Mouse (Mus musculus) layer of hippocampus, adult 2 months (tissue): ENCODE data around the gene Lhx3. TPM values are rescaled to one million over a fixed set of nuclear protein-coding genes. Genes with fewer than 3 reads are reported as not detected.

Experiments used
- DNase-seq, 2 experiments: peaks; one replicate each; pipeline ENCODE4 v3.0.0; 2022; ENCODE audit warnings: low spot score in 2 of 2
- H3K27ac ChIP-seq: fragments of 200-600 bp; 2 replicates; pipeline ENCODE4 v1.8.1; 2022
- H3K4me3 ChIP-seq: fragments of 200-600 bp; 2 replicates; pipeline ENCODE4 v1.8.1; 2022; ENCODE audit warnings: mild to moderate bottlenecking
- CTCF ChIP-seq: fragments of 200-600 bp; conservative IDR thresholded peaks from 2 replicates; pipeline ENCODE4 v1.8.1; 2022; ENCODE audit warnings: antibody characterized with exemption, mild to moderate bottlenecking, moderate library complexity
- long read RNA-seq, 2 experiments: library from polyadenylated mRNA; stranded (forward); transcript quantifications; one replicate each; pipeline ENCODE4 v2.0.0; 2021; ENCODE audit warnings: borderline mapping rate in 2 of 2
- total RNA-seq, 2 experiments: library from RNA; stranded (reverse); gene quantifications; 2 replicates each; pipeline ENCODE4 v1.2.3; 2021

The Lhx3 gene
- not detected for total RNA-seq
- long read RNA-seq, experiment 1 = 0 reads
- long read RNA-seq, experiment 2, partial matches to known transcripts = 1 of 1 reads
- long read RNA-seq, experiment 2, other reads (novel, unspliced or antisense) = 0 of 1 reads

DNA sequence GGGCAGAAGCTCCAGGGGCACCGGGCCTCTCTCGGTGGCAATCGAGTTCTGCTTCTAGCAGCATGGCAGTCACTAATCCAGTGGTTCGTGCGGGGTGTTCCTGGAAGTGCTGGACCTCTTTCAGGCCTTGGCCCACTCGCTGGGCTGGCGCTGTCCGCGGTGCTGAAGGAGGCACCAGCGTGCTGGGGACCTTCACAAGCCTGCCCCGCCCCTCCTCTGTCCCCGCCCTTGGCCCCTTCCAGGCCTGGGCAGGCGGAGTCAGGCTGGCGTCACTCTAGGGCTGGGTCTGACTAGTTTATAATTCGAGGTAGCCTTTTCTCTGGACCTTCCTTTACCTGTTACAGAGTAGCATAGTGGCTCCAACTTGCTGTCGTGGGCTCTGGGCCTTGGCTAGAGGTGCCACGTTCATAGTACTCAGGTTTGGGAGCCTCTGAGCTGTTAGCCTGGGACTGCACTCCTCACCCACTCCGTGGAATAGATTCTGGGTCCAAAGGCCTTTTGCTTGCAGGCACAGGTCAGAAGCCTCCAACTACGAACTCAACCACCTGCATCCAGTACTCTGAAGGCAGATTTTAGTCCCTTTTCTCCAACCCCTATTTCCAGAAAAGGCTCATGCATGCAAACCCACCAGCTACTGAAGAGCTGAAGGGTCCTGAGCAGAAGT is at the start of gene Lhx3:
Gene Lhx3, minus strand, starts transcription at position 164 of the 664 bp plus-strand sequence.
- H3K27ac ChIP-seq = no peak within 1 kb of the TSS
- TF ChIP-seq CTCF = no peak
- H3K4me3 ChIP-seq = no peak within 1 kb of the TSS
- DNase-seq = peak; percentile 32 to 48

- no peak for DNase-seq
- no peak overlapping the region for H3K4me3 ChIP-seq
- H3K27ac ChIP-seq = no peak overlapping the region
- no peak for TF ChIP-seq CTCF
These were observed 49.4 kb upstream of the Lhx3 start for GRCm38 (mm10) chr2:26257315-26258096.

- Histone ChIP-seq H3K4me3 (no peak overlapping the region), H3K27ac (no peak overlapping the region)
- no peak for DNase-seq
- no peak for TF ChIP-seq CTCF
These were observed 46.7 kb upstream of the Lhx3 start for GRCm38 (mm10) chr2:26254816-26255215.

DNA sequence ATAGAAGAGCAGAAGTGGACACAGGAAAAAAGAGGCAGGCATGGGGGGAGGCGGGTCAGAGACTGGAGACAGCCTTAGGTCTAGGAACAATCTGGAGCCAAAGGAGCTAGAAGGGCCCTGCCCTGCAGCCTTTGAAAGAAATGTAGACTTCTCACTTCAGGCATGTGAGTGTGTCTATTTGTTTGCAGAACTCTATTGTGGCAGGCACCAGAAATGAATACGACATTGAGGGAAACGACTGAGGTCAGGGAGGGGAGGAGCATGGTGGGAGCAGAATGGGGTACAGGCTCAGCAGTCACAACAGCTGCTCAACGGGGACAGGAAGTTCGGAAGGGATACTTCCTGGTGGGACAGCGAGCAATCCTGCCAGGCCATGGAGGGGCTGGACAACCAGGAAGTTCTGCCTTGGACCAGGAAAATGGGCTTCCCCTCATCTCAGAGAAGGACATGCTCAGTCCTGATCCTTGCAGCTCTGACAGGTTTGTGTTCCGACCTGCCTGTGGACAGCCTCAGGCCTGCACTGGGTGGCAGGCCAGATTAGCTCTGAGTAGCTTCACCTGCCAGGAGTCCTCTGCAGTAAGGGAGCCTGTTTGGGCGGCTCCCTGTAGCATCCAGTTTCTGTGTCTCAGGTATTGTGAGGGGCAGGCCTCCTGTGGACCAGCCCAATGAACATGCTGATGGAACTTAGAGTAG is 44.6 kb upstream of the Lhx3 start:
- Histone ChIP-seq H3K4me3 (no peak overlapping the region), H3K27ac (no peak overlapping the region)
- no peak for DNase-seq
- no peak for TF ChIP-seq CTCF

DNA sequence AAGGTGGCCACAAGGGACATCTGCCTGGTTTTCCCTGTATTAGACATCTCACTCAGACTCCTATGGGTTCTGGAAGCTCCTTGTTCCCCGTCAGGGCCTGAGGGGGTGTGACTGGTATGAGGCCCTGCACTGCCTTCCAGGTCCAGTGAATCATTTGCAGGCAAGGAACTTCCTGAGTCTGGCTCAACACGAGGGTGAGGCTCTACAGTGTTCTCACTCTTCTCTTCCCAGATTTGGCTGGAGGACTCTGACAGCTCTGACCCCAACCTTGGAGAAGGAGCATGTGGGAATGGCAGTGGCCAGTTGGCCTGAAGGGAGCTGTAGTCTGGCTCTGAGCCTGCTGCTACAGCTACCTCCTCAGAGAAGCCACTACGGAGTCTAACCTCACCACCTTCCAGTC is 39.4 kb upstream of the Lhx3 start:
- DNase-seq = no peak
- H3K4me3 ChIP-seq = no peak overlapping the region
- no peak overlapping the region for H3K27ac ChIP-seq
- no peak for TF ChIP-seq CTCF

DNA sequence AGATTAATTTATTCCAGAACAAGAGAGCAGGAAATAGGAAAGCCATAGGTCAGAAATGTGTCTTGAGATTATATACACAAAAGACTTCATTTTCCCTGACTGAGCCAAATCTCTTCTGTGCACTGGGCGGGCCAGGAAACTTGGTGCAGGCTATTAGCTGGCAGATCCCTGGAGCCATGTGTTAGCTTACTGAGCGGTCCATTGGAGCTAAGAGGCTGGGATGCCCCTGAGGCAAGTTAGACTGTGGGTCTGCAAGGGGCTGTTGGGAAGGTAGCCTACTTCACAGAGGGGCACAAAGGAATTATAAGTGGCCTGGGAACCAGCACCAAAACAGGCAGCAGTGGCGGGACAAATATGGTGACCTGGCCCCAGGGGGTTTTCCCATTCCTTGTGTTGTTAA is 32.8 kb upstream of the Lhx3 start:
- DNase-seq = no peak
- no peak overlapping the region for H3K27ac ChIP-seq
- H3K4me3 ChIP-seq = no peak overlapping the region
- no peak for TF ChIP-seq CTCF

- DNase-seq = no peak
- TF ChIP-seq CTCF = no peak
- H3K27ac ChIP-seq = no peak overlapping the region
- H3K4me3 ChIP-seq = no peak overlapping the region
These were observed 32.2 kb upstream of the Lhx3 start for GRCm38 (mm10) chr2:26240330-26240729.

DNA sequence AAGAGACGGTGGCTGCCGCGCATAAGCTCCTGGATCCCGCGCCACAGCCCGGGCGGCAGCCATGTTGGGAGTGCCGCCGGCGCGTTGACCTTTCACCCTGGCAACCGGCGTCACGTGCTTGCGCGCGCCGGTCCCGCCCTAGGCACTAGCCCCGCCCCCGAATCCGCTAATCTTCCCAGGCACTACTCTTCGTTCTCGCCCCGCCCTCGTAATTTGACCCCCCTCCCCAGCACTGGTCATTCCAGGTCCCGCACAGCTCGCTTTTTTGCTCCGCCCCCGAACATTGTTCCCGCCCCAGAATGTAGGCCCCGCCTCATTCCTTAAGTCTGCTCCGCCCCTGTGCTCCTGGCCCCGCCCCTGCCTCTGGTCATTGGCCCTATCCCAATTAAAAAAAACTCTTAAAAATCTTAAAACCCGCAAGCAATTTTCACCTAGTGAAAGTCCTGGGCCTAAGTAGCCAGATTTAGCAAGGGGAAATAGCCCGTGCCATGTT is 29.2 kb upstream of the Lhx3 start, which contains the start of gene Qsox2:
Gene Qsox2, minus strand, starts transcription at position 236 of the 493 bp plus-strand sequence.
- H3K27ac ChIP-seq = peak within 1 kb of the TSS; percentile 92
- peak within 1 kb of the TSS; percentile 96 for H3K4me3 ChIP-seq
- peak; percentile 84 for DNase-seq
- no peak for TF ChIP-seq CTCF

- H3K4me3 ChIP-seq = peak overlapping the region; percentile 96
- DNase-seq = peak in 1 of 2 experiments; percentile 16
- H3K27ac ChIP-seq = peak overlapping the region; percentile 92
- no peak for TF ChIP-seq CTCF
These were observed 28.7 kb upstream of the Lhx3 start for GRCm38 (mm10) chr2:26236681-26237289.

DNA sequence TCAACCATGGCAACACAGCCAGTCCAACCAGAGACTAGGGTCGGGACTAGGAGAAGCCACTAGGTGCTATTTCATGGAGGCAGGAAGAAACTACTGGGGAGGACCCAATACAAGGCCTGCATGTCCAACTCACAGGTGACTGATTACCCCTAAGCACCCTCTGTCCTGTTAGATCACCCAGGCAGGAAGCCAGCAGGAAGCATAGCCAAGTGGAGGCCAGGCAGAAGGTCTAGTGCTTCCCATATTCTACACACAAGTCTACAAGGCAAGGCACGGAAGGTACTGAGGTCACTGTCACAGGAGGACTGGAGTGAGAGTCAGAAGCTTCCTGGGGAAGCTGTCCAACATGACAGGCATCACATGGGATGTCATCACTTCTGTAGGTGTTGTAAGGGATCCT is 26.7 kb upstream of the Lhx3 start:
- Histone ChIP-seq H3K4me3 (no peak overlapping the region), H3K27ac (no peak overlapping the region)
- no peak for DNase-seq
- TF ChIP-seq CTCF = no peak

DNA sequence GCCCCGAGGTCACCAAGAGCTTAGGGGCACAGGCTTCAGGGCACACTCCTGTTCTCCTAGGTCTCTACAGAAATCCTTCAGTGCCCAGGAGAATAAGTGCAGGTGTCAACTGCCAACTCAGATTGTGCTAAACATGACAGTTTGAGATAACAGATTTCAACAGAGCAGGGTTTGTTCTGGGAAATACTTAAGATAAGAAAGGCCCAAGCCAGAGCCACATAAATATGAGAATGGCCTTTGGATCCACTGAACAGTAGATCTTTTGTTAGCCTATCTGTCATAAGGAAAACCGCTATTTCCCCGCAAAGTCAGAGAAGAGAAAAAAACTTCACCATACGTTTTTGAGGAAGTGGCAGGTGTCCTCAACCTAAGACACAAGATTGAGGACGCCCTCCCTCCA is 26.2 kb upstream of the Lhx3 start:
- Histone ChIP-seq H3K27ac (no peak overlapping the region), H3K4me3 (no peak overlapping the region)
- DNase-seq = no peak
- TF ChIP-seq CTCF = no peak

- Histone ChIP-seq H3K27ac (no peak overlapping the region), H3K4me3 (no peak overlapping the region)
- no peak for TF ChIP-seq CTCF
- DNase-seq = no peak
These were observed 23.3 kb upstream of the Lhx3 start for GRCm38 (mm10) chr2:26231366-26231765.
